Mouse (Mus musculus): ENCODE measurements at regions not wholly inside any gene's neighbourhood (a gene's known extent, or its start where the extent isn't known, plus 50 kb on each side); places are given as distances from the start of the nearest gene placed in this dataset.

- ATAC-seq (ENCODE audit: low FRiP score, low read depth) = no peak
- no peak overlapping the region for H3K27ac ChIP-seq (replicated peaks)
- WGBS = 92% methylated on average over 9 of the region's 9 CpGs
- no peaks in the 10 kb centered on the region for H3K27me3 ChIP-seq
- no peaks in the 10 kb centered on the region for H3K36me3 ChIP-seq
- no peaks in the 10 kb centered on the region for H3K9me3 ChIP-seq
- no peak overlapping the region for H3K4me3 ChIP-seq
- H3K4me1 ChIP-seq = no peaks in the 10 kb centered on the region
- no peak overlapping the region for H3K9ac ChIP-seq (replicated peaks)
- no peak overlapping the region for H3K4me2 ChIP-seq (replicated peaks)
Observed at GRCm38 (mm10) chr10:67776851-67777250, 135.6 kb downstream of the Zfp365 start.

GRCm38 (mm10) chr10:67771796-67772195 lies 140.7 kb downstream of the Zfp365 start:
- no peak overlapping the region for H3K27ac ChIP-seq (replicated peaks)
- H3K9ac ChIP-seq (replicated peaks) = no peak overlapping the region
- H3K36me3 ChIP-seq = no peaks in the 10 kb centered on the region
- no peak overlapping the region for H3K4me2 ChIP-seq (replicated peaks)
- ATAC-seq (ENCODE audit: low FRiP score, low read depth) = no peak
- 90% methylated on average over 8 of the region's 8 CpGs for WGBS
- H3K9me3 ChIP-seq = no peaks in the 10 kb centered on the region
- H3K4me3 ChIP-seq = no peak overlapping the region
- H3K27me3 ChIP-seq = no peaks in the 10 kb centered on the region
- no peaks in the 10 kb centered on the region for H3K4me1 ChIP-seq

- H3K4me2 ChIP-seq (replicated peaks) = no peak overlapping the region
- 42% methylated on average over 13 of the region's 13 CpGs for WGBS
- no peaks in the 10 kb centered on the region for H3K9me3 ChIP-seq
- H3K27me3 ChIP-seq = no peaks in the 10 kb centered on the region
- H3K27ac ChIP-seq (replicated peaks) = no peak overlapping the region
- no peak for ATAC-seq (ENCODE audit: low FRiP score, low read depth)
- no peak overlapping the region for H3K4me3 ChIP-seq
- H3K9ac ChIP-seq (replicated peaks) = no peak overlapping the region
- no peaks in the 10 kb centered on the region for H3K36me3 ChIP-seq
- H3K4me1 ChIP-seq = no peaks in the 10 kb centered on the region
Observed at GRCm38 (mm10) chr10:67766099-67766498, 146.4 kb downstream of the Zfp365 start.

GRCm38 (mm10) chr10:67760424-67760823 lies 152.0 kb downstream of the Zfp365 start:
- ATAC-seq (ENCODE audit: low FRiP score, low read depth) = no peak
- no peak overlapping the region for H3K4me2 ChIP-seq (replicated peaks)
- H3K4me1 ChIP-seq = no peaks in the 10 kb centered on the region
- H3K27ac ChIP-seq (replicated peaks) = no peak overlapping the region
- no peak overlapping the region for H3K9ac ChIP-seq (replicated peaks)
- H3K36me3 ChIP-seq = no peaks in the 10 kb centered on the region
- H3K9me3 ChIP-seq = no peaks in the 10 kb centered on the region
- no peaks in the 10 kb centered on the region for H3K27me3 ChIP-seq
- WGBS = 76% methylated on average over 3 of the region's 3 CpGs
- no peak overlapping the region for H3K4me3 ChIP-seq

GRCm38 (mm10) chr10:67748121-67748520 lies 164.3 kb downstream of the Zfp365 start:
- no peaks in the 10 kb centered on the region for H3K27me3 ChIP-seq
- no peaks in the 10 kb centered on the region for H3K36me3 ChIP-seq
- no peak overlapping the region for H3K9ac ChIP-seq (replicated peaks)
- H3K4me3 ChIP-seq = no peak overlapping the region
- WGBS = 85% methylated on average over 4 of the region's 4 CpGs
- H3K4me1 ChIP-seq = no peaks in the 10 kb centered on the region; the same call in 1 of the 2 replicates
- H3K9me3 ChIP-seq = no peaks in the 10 kb centered on the region
- ATAC-seq (ENCODE audit: low FRiP score, low read depth) = no peak
- no peak overlapping the region for H3K4me2 ChIP-seq (replicated peaks)
- H3K27ac ChIP-seq (replicated peaks) = no peak overlapping the region

GRCm38 (mm10) chr10:67747461-67747860 lies 165.0 kb downstream of the Zfp365 start:
- H3K9me3 ChIP-seq = no peaks in the 10 kb centered on the region
- 83% methylated on average over 3 of the region's 3 CpGs for WGBS
- H3K27me3 ChIP-seq = no peaks in the 10 kb centered on the region
- H3K36me3 ChIP-seq = no peaks in the 10 kb centered on the region
- no peak overlapping the region for H3K9ac ChIP-seq (replicated peaks)
- no peak overlapping the region for H3K4me3 ChIP-seq
- H3K4me1 ChIP-seq = no peaks in the 10 kb centered on the region; the same call in 1 of the 2 replicates
- ATAC-seq (ENCODE audit: low FRiP score, low read depth) = no peak
- no peak overlapping the region for H3K27ac ChIP-seq (replicated peaks)
- H3K4me2 ChIP-seq (replicated peaks) = no peak overlapping the region

- 91% methylated on average over 3 of the region's 3 CpGs for WGBS
- no peak overlapping the region for H3K27ac ChIP-seq (replicated peaks)
- ATAC-seq (ENCODE audit: low FRiP score, low read depth) = no peak
- H3K9ac ChIP-seq (replicated peaks) = no peak overlapping the region
- no peaks in the 10 kb centered on the region for H3K27me3 ChIP-seq
- no peak overlapping the region for H3K4me2 ChIP-seq (replicated peaks)
- no peaks in the 10 kb centered on the region for H3K9me3 ChIP-seq
- H3K4me3 ChIP-seq = no peak overlapping the region
- H3K4me1 ChIP-seq = no peaks in the 10 kb centered on the region; the same call in 1 of the 2 replicates
- H3K36me3 ChIP-seq = no peaks in the 10 kb centered on the region
Observed at GRCm38 (mm10) chr10:67746140-67746539, 166.3 kb downstream of the Zfp365 start.

GRCm38 (mm10) chr10:67743561-67743960 lies 168.9 kb downstream of the Zfp365 start:
- no peak overlapping the region for H3K27ac ChIP-seq (replicated peaks)
- WGBS = 61% methylated on average over 9 of the region's 9 CpGs
- H3K36me3 ChIP-seq = no peaks in the 10 kb centered on the region
- H3K27me3 ChIP-seq = no peaks in the 10 kb centered on the region
- H3K4me2 ChIP-seq (replicated peaks) = no peak overlapping the region
- no peak overlapping the region for H3K4me3 ChIP-seq
- no peaks in the 10 kb centered on the region for H3K9me3 ChIP-seq
- ATAC-seq (ENCODE audit: low FRiP score, low read depth) = no peak
- no peaks in the 10 kb centered on the region; the same call in 1 of the 2 replicates for H3K4me1 ChIP-seq
- H3K9ac ChIP-seq (replicated peaks) = no peak overlapping the region

- H3K36me3 ChIP-seq = no peaks in the 10 kb centered on the region
- 86% methylated on average over 8 of the region's 8 CpGs for WGBS
- no peak for ATAC-seq (ENCODE audit: low FRiP score, low read depth)
- H3K4me2 ChIP-seq (replicated peaks) = no peak overlapping the region
- H3K4me3 ChIP-seq = no peak overlapping the region
- no peaks in the 10 kb centered on the region for H3K9me3 ChIP-seq
- no peak overlapping the region for H3K9ac ChIP-seq (replicated peaks)
- no peak overlapping the region for H3K27ac ChIP-seq (replicated peaks)
- no peaks in the 10 kb centered on the region; the same call in 1 of the 2 replicates for H3K4me1 ChIP-seq
- H3K27me3 ChIP-seq = no peaks in the 10 kb centered on the region
Observed at GRCm38 (mm10) chr10:67742824-67743223, 169.6 kb downstream of the Zfp365 start.

GRCm38 (mm10) chr10:67742305-67742704 lies 170.2 kb downstream of the Zfp365 start:
- Histone ChIP-seq H3K9ac (replicated peaks) (no peak overlapping the region), H3K4me1 (no peaks in the 10 kb centered on the region; the same call in 1 of the 2 replicates), H3K36me3 (no peaks in the 10 kb centered on the region), H3K9me3 (no peaks in the 10 kb centered on the region), H3K4me2 (replicated peaks) (no peak overlapping the region), H3K4me3 (no peak overlapping the region), H3K27ac (replicated peaks) (no peak overlapping the region), H3K27me3 (no peaks in the 10 kb centered on the region)
- no peak for ATAC-seq (ENCODE audit: low FRiP score, low read depth)
- WGBS = 86% methylated on average over 10 of the region's 10 CpGs

GRCm38 (mm10) chr10:67739199-67739598 lies 173.3 kb downstream of the Zfp365 start:
- H3K4me3 ChIP-seq = no peak overlapping the region
- H3K9ac ChIP-seq (replicated peaks) = no peak overlapping the region
- no peaks in the 10 kb centered on the region; the same call in 1 of the 2 replicates for H3K4me1 ChIP-seq
- no peaks in the 10 kb centered on the region for H3K9me3 ChIP-seq
- no peak for ATAC-seq (ENCODE audit: low FRiP score, low read depth)
- H3K27ac ChIP-seq (replicated peaks) = no peak overlapping the region
- no peaks in the 10 kb centered on the region for H3K27me3 ChIP-seq
- no peaks in the 10 kb centered on the region for H3K36me3 ChIP-seq
- no peak overlapping the region for H3K4me2 ChIP-seq (replicated peaks)
- WGBS = 56% methylated on average over 1 of the region's 1 CpGs

- Histone ChIP-seq H3K9me3 (no peaks in the 10 kb centered on the region), H3K36me3 (no peaks in the 10 kb centered on the region), H3K9ac (replicated peaks) (no peak overlapping the region), H3K27me3 (no peaks in the 10 kb centered on the region), H3K4me2 (replicated peaks) (no peak overlapping the region), H3K4me1 (no peaks in the 10 kb centered on the region), H3K4me3 (no peak overlapping the region), H3K27ac (replicated peaks) (no peak overlapping the region)
- ATAC-seq (ENCODE audit: low FRiP score, low read depth) = no peak
- WGBS = 90% methylated on average over 10 of the region's 10 CpGs
Observed at GRCm38 (mm10) chr10:67736636-67737035, 175.8 kb downstream of the Zfp365 start.

GRCm38 (mm10) chr10:67731577-67731976 lies 180.9 kb downstream of the Zfp365 start:
- Histone ChIP-seq H3K27ac (replicated peaks) (no peak overlapping the region), H3K9ac (replicated peaks) (no peak overlapping the region), H3K4me1 (no peaks in the 10 kb centered on the region), H3K4me2 (replicated peaks) (no peak overlapping the region), H3K36me3 (no peaks in the 10 kb centered on the region), H3K27me3 (no peaks in the 10 kb centered on the region), H3K9me3 (no peaks in the 10 kb centered on the region), H3K4me3 (no peak overlapping the region)
- no peak for ATAC-seq (ENCODE audit: low FRiP score, low read depth)
- WGBS = 85% methylated on average over 9 of the region's 9 CpGs

Data from midbrain, embryonic 12.5 days (tissue).